Mouse (Mus musculus) skeletal muscle tissue, adult 2 months (tissue): Measurements from ENCODE around the gene Fibcd1.

Experiments used
- DNase-seq: peaks from one replicate; pipeline ENCODE4 v3.0.0-alpha.2; 2012; ENCODE audit warnings: low read depth, low spot score

Gene Fibcd1

DNA sequence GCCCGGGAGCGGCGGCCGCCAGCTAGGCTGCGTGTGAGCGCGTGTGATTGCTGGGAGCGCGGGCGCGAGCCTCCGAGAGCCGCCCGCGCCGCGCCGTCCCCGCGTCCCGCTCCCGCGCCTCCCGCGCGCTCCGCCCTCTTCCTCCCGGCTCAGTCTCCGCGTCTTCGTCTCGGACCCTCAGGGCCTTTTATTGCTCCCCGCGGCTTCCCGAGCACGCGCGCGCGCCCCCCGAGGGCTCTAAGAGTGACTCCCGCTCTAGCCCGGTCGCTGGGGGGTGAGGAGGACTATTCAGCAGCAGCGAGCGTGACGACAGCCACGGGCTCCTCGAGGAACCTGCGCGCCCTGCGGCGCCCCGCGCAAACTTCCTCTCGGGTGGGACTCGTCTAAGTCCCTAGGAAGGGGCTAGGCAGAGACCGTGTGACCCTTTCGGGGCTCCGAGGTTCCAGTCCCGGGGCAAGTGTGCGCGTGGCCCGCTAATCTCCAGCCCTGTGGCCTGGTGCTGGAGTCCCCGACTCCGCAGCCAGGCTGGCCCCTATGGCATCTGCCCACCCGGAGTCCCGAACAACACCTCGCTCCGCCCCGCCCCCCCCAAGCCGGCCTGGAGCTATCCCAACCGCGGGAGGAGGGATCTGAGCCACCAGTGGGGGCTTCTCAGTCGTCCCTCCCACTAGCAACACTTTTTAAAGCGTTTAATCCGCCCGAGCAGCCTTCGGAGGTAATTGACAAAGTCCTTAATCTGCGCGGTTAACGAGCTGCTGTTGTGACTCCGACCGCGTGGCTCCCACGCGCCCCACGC, at the start of gene Fibcd1:
Gene Fibcd1, minus strand, starts transcription at position 110 of the 796 bp plus-strand sequence.
- no peak for DNase-seq

DNA sequence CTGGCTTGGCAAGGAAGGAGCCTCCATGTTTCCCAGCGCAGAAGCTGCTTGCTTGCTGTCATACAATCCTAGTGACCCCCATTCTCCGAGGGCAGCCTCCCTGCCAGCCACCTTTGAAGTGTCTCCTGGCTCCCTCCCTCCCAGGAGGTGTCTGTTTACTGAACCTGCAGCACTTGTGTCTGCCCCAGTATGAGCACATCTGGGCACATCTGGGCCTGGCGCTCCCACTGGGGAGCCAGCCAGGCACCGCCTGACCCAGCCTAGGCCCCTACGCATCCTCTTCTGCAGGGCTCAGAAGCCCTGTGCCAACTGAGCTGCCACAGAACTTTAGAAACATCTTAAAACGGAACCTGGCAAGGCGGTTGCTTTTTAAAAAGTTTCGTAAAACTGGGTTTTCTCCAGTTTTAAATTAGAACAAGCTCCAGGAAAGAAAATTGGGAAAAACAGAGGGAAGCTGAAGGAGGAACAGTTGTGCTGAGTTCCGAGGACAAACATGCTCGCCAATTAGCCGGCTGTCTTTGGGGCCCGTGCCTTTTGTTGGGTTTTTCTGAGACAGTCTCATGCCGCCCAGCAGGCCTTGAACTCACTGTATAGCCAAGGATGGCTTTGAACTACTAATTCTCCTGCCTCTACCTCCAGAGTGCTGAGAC, 48.5 kb upstream of the Fibcd1 start:
- peak; percentile 75 for DNase-seq

DNA sequence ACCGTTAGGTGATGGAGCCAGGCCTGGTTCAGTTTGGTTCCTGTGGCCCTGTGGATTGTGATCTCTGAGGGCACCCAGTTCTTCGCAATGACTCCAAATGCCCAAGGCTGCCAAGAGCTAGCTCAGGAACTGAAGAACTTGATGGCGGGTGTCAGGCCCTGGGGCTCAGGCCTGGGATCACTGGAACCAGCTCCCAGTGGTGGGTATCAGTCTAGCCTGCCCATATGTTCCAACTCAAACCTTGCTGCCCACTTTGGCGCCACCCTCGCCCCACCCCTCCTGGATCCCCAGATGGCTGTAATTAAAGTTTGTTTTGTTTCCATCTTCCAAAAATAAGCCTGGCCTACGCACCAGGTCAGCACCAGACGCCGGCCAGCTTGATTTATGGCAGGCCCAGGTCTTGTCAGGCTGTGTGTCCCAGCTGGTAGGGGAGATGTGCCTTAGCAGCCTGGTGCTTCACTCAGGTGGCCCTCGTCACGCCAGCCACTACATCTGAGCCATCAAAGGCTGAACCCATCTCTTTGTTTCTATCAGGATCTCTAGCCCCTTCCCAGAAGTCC, 47.4 kb upstream of the Fibcd1 start:
- DNase-seq = peak; percentile 79

DNA sequence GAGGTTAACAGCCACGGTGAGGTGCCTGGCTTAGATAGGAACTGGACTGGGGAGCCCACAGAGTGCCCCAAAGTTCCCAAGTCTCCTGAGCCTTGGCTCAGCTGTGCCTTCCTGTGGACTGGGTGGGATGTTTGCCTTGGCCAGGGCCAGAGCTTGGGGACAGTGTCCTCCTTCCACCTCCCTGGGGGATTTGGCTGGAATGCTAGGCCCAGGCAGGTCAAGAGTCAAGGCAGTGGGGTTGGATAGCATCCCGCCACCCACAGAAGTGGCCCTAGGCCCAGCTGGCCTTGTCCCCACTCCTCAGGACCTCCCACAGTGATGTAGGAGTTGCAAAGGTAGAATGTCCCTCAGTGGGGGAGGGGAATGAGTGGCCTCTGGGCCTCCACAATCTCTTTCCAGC, 45.4 kb upstream of the Fibcd1 start:
- DNase-seq = no peak

DNA sequence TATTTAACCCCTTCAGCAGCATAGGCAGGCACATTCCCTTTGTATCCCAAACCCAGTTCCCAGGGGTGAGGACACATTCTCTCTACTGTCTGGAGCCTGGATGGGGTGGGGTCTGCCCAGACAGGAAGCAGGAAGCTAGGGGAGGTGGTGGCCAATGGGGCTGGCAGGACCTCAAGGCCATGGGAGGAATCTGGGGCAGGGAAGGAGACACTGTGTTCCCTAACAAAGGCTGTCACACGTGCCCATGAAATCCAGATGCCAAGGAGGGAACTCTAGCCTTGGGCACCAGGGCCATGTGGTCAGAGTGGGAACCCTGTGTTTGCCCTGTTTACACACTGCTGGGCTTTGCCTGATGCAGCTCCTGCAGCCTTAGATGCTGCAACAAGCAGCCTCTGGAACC, 43.1 kb upstream of the Fibcd1 start:
- DNase-seq = no peak

DNA sequence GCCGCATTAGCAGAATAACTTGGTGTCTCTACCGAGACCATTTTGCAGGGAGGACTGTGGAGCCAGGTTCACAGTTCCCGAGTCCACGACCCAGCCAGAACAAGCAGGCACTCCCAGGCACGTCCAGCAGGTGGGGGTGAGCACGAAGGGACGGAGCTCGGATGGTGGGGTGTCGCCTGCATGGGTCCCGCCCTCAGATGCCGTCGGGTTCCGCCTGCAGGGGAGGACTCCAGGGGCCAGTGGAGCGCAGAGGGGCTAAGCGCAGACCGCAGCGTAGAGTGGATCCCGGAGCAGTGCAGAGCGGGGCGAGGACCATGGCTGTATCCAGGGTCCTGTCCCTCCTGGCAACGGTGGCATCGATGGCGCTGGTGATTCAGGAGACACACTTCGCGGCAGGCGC, 41.2 kb upstream of the Fibcd1 start, which contains the start of gene Lamc3:
Gene Lamc3, plus strand, starts transcription at position 262 of the 400 bp plus-strand sequence.
- DNase-seq = no peak

DNA sequence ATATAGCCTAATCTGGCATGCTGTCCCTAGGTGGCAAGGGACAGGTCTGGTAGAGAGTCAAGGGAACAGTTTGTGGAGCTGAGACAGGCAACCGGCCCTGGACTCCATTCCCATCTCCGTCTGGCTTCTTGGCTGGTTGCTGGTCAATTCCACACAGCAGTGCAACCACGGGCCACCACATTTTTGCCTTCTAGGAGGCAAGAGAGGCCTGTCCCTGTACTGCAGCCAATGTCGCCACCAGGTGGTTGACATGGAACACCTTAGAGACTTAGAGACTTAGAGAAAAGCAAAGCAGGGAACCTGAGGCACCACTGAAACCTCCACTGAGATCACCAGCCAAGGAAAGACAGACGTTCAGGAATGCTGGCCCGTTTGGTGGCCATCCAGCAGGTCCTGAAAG, 39.0 kb upstream of the Fibcd1 start:
- DNase-seq = no peak

DNA sequence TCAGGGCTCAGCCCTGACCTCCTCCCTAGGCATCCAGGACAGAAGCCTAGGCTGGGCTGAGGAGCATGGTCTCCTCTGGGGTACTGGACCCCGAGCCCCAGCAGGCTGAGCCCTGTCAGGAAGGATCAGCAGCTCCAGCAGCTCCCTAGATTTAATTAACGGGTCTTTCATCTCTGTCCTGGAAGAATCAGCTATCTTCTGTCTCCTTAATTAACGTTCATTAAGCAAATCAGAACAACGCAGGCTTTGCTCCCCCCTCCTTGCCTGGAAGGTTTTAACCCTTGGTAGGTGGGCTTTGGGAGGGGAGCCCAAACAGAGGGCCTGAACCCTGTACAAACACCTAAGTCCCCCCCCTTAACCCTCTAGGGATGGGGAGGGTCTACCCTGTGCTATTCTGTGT, 37.3 kb upstream of the Fibcd1 start:
- no peak for DNase-seq

DNA sequence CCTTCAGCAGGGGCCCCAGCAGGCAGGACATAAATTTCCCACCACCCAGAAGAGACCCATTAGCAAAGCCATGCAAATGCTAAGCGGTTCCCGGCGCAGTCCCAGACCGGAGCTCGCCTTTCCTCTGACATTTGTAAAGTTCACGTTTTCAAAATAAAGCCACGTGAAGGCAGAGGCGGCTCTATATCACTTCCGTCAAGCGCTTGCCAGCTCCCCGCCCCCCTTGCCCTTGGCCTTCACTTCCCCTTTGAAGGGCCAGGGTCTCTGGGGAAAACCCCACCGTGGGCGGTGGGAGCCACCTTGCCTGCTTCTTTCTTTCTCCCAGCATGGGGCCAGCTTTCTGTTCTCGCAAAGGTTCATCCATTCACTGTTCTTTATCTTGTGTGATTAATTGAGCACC, 35.1 kb upstream of the Fibcd1 start:
- no peak for DNase-seq

DNA sequence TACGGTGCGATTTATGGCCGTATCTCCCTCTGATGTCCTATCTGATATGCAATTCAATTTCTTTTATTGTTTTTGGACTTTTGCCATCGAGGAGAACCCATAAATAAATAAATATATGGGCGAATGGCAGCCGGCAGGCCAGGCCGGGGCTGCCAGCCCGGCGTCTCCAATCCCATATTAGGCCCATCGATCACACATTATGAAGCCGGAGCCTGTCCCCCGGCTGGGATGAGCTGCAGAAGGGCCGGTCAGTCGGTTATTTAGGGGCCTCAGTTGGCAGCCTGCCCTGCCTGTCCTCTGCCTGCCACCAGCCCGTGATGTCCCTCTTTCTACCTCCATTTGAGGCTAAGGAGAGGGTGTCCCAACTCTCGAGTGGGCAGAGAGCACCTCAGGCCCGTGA, 32.8 kb upstream of the Fibcd1 start:
- no peak for DNase-seq

DNA sequence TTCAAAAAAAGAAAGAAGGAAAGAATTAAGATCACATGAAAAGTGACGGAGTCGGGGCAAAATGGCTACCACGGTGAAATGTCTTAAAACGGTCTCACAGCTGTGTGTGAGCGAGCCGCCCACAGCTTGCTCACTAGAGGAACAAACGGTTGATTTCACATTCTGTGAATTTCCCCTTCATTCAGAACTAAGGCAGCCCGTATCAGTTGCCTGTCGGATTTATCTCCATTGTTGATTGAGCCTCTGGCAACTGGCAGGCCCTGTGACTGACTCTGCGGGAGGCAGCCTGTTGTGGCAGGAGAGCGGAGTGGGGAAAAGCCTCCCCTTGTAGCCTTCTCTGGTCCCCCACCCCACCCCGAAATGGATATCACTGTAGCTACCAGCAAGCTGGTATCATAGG, 30.6 kb upstream of the Fibcd1 start:
- DNase-seq = no peak

DNA sequence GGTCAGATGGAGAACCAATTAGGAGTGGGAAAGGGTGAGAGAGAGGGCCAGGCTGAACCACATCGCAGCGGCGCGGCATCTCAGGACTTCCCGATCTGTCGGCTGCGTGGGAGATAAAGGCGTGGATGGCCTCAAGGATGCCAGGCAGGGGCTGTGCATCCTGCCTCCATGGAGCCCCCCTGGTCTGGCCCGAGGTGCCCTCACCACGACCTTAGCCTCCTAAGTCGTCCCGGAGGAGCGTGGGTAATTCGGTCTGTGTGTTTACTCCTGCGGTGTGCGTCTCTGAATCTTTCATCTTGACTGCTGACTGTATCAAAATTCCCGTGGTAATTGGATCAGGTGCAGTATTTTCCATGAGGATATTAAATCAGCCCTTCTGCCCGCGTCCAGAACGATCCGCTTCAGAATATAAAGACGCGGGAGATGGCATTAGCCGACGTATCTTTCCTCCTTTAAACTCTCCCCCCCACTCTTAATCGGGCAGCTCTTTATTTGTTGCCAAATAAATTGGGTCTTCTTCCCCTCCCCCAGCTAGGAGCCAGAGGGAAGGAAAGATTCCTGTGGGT, 28.6 kb upstream of the Fibcd1 start:
- DNase-seq = no peak

DNA sequence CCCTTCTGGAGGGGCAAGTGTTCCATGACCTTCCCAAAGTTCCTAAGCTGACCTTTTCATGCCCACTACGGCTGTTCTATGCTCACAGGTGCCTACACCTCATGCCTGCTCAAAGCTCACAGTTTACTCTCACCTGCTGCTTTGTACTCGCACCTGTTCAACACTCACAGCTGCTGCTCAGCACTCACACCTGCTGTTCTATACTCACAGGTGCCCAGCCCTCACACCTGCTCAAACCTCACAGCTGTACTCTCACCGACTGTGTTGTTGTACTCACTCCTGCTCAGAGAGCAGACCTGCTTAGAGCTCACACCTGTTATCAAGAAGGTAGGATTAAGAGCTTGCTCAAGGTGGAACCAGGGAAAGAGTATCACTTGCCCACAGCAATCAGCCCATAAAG, 24.9 kb upstream of the Fibcd1 start:
- no peak for DNase-seq

DNA sequence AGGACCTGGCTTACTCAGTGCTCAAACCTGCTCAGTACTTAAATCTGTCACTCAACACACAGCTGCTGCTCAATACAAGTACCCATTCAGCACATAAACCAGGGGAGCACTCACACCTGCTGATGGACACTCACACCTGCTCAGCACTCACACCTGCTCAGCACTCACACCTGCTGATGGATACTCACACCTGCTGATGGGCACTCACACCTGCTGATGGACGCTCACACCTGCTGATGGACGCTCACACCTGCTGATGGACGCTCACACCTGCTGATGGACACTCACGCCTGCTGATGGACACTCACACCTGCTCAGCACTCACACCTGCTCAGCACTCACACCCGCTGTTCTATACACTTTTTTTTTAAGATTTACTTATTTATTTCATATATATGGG, 23.9 kb upstream of the Fibcd1 start:
- DNase-seq = no peak

DNA sequence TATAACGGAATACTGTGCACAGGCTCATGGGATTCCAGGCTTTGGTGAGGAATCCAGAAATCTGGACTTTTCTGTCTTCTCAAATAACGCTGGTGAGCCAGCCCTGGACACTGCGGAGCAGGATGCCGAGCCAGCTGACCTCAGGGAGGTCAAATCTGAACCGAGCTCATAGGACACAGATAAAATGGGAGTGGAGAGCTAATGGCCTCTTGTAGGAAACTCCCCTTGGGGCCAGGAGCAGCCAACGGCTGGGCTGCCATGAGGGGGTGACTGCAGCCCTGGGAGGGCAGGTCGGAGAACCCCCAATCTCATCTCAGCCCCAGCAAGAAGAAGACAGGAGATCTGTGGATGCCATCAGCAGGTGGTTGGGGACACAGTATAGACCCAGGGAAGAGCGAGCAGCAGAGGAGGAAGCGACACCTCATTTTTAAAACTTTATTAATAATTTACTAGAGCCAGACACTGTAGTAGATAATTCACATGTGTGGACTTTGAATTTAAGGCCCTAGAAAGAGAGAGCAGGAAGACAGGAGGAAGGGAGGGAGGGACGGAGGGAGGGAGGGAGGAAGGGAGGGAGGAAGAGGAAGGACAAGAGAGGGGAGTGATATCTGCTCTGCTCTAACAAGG, 22.8 kb upstream of the Fibcd1 start:
- DNase-seq = peak; percentile 51

DNA sequence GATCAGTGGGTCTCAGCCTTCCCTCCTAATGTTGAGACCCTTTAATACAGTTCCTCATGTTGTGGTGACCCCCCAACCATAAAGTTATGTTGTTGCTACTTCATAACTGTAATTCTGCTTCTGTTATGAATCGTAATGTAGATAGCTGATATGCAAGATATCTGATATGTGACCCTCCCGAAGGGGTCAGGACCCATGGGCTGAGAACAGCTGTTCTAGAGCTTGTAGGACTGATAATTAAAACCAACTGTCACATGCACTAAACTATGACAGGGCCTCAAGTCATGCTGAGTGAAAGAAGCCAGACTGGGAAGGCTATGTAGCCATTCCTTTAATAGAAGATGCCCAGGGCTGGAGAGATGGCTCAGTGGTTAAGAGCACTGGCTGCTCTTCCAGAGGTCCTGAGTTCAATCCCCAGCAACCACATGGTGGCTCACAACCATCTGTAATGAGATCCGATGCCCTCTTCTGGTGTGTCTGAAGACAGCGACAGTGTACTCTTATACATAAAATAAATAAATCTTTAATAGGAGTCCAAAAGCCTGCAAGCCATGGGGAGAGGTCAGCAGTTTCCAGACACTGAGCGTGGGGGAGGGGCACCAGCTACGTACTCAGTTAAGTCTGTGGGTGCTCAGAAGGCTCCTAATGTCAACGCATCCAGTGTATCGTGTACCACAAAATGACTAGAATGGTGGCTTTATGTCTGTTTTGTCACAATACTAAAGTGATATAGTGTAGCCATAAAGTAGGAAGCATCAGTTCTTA, 22.1 kb upstream of the Fibcd1 start:
- no peak for DNase-seq

DNA sequence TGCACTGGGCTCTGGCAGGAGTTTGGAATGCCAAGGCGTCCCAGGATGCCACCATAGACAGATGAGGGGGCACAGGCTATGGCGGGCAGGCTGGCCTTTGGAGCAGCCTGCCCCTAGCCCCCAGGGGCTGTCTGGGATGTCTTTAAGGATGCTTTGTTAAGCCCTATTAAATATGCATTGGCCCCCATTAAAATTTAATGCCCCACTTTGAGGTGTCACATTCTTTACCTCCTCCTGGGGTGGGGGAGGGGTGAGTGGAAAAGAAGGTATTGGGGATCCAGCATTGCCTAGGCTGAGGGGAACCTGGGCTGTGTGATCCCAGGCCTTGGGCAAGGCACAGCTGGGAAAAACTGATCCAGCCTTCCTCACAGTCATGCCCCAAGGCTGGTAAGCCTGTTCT, 20.0 kb upstream of the Fibcd1 start:
- no peak for DNase-seq

DNA sequence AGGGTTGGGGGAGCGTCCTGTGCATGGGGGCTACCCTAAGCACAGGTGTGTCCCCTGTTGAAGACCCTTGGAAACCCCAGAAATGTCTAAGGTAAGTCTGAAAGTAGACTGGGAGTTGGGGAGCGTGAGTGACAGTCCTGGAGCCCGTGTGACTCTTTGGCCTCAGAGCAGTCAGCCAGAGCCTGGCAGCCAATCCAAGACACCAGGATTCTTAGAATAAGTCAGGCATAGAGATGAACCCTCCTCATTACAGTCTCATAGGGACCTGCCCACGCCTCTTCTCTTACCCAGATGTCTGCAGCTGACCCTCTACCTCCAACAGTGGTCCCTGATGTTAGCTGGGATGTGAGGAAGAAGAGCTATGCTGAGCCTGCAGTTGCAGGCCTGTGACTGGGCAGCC, 19.5 kb upstream of the Fibcd1 start:
- DNase-seq = no peak

DNA sequence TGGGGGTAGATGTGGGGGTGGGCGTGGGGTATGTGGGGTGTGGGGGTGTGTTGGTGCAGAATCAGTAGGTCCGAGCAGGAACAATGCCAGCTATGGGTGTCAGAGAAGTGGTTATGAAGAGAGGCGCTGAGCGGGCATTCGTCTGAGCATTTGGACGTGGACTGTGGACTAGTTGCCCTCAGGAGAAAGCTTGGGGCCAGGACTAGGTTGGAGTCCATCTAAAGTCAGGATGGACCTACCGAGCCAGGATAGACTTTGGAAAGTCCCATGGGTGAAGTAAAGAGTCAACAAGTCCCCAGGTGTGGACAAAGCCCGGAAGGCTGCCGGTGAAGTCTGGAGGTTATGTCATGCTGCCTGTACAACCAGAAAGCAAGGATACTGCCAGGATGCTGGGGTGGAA, 19.1 kb upstream of the Fibcd1 start:
- no peak for DNase-seq

DNA sequence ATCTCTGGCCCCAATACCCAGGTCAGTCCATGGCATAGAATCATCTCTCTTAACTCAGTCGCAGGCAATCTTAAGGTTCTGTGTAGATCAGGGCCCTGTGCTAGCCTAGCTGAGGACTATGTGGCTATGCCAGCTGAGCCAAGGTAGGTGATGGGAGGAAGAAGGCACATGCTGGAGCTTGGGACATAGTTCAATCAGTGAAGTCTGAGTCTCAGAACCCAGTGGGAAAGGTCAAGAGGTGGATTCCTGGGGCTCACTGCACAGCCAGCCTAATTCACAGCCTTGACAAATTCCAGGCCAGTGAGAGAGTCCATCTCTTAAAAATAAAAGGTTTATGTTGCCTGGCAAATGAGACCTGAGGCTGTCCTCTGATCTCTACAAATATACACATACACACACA, 18.0 kb upstream of the Fibcd1 start:
- DNase-seq = no peak

DNA sequence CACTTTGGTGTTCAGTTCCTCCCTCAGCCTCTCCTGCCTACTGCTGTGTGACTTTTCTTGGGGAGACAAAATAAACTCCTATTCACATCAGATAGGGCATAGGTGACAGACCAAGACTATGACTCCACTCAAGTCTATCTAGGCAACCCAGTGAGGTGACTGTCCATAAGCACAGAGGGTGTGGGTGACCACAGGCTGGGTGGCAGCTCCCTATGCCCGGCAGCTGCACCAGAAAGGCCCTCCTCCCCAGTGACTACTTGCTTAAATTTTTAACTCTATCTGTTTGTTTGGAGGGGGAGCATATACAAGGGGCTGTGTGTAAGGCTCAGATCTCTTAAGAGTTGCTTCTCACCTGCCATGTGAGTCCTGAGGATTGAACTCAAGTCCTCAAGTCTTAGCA, 17.1 kb upstream of the Fibcd1 start:
- no peak for DNase-seq

DNA sequence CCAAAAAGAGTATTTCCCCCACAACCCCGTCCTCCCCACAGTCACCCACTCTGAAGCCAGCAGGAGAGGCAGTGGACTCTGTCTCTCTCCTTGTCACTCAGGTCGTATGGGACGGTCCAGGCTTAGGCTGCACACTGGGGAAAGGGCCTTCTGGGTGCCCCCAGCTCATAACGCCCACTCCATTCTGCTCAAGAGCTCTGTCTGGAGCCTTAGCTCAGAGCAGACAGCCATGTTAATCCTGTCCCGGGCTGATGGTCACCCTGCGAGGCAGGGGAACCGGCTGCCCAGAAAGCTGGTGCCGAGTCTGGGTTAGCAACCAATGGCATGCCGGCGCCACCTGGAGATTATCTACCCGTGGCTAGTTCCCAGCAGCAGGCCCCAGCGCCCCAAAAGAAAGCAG, 12.7 kb upstream of the Fibcd1 start:
- DNase-seq = no peak
